Mouse (Mus musculus) megakaryocyte progenitor cell, adult 5-6 weeks (primary cell): ENCODE measurements at regions not wholly inside any gene's neighbourhood (a gene's known extent, or its start where the extent isn't known, plus 50 kb on each side); places are given as distances from the start of the nearest gene placed in this dataset.
A peak's percentile ranks its signal among the peaks of the same experiment; 100 is the strongest.

Source experiments
- ATAC-seq: replicated peaks from 2 replicates; pipeline ENCODE4 v1.8.0; 2016; ENCODE audit warnings: mild to moderate bottlenecking, moderate TSS enrichment, inconsistent platforms; ENCODE audit not compliant: poor library complexity

GRCm38 (mm10) chr3:144327235-144327760 lies 122.3 kb upstream of the Lmo4 start:
- no peak for ATAC-seq

GRCm38 (mm10) chr3:144324974-144325373 lies 120.0 kb upstream of the Lmo4 start:
- peak; percentile 79 for ATAC-seq

- ATAC-seq = no peak
Measured at GRCm38 (mm10) chr3:144323524-144323923, 118.5 kb upstream of the Lmo4 start.

- ATAC-seq = no peak
Measured at GRCm38 (mm10) chr3:144319468-144320205, 114.6 kb upstream of the Lmo4 start.

GRCm38 (mm10) chr3:144318761-144319467 lies 113.9 kb upstream of the Lmo4 start:
- ATAC-seq = no peak

- no peak for ATAC-seq
Measured at GRCm38 (mm10) chr3:144310748-144311147, 105.7 kb upstream of the Lmo4 start.

GRCm38 (mm10) chr3:144308616-144309015 lies 103.6 kb upstream of the Lmo4 start:
- ATAC-seq = no peak

- ATAC-seq = peak; percentile 34; the same call in 1 of the 2 replicates
Measured at GRCm38 (mm10) chr3:144307557-144307956, 102.5 kb upstream of the Lmo4 start.

GRCm38 (mm10) chr3:144305456-144305855 lies 100.4 kb upstream of the Lmo4 start:
- no peak for ATAC-seq

- ATAC-seq = no peak
Measured at GRCm38 (mm10) chr3:144304924-144305323, 99.9 kb upstream of the Lmo4 start.

- no peak for ATAC-seq
Measured at GRCm38 (mm10) chr3:144302626-144303025, 97.6 kb upstream of the Lmo4 start.

- ATAC-seq = no peak
Measured at GRCm38 (mm10) chr3:144301068-144301467, 96.0 kb upstream of the Lmo4 start.

GRCm38 (mm10) chr3:144299239-144299638 lies 94.2 kb upstream of the Lmo4 start:
- no peak for ATAC-seq

GRCm38 (mm10) chr3:144289489-144289888 lies 84.5 kb upstream of the Lmo4 start:
- ATAC-seq = no peak

GRCm38 (mm10) chr3:144286100-144286499 lies 81.1 kb upstream of the Lmo4 start:
- no peak for ATAC-seq

- peak; percentile 50 for ATAC-seq
Measured at GRCm38 (mm10) chr3:144284326-144284725, 79.3 kb upstream of the Lmo4 start.

GRCm38 (mm10) chr3:144273115-144273514 lies 68.1 kb upstream of the Lmo4 start:
- no peak for ATAC-seq

GRCm38 (mm10) chr3:144270206-144270605 lies 65.2 kb upstream of the Lmo4 start:
- ATAC-seq = no peak

GRCm38 (mm10) chr3:144264554-144264953 lies 59.5 kb upstream of the Lmo4 start:
- ATAC-seq = no peak

- ATAC-seq = no peak
Measured at GRCm38 (mm10) chr3:144260886-144261285, 55.9 kb upstream of the Lmo4 start.

- ATAC-seq = 0 out of 2 replicates have a peak, but pooled peaks have one; percentile 19
Measured at GRCm38 (mm10) chr3:144257714-144258517, 52.9 kb upstream of the Lmo4 start.
